Mouse (Mus musculus) stomach, embryonic 15.5 days (tissue): ENCODE results near the gene Ankrd6. TPM values are rescaled to one million over a fixed set of nuclear protein-coding genes. Genes with fewer than 3 reads are reported as not detected.

ENCODE experiments used
- ATAC-seq: fragments of 200-750 bp; cut with Nextera tagmentation; 2 replicates; pipeline ENCODE4 v1.8.0; 2017; ENCODE audit warnings: low read depth, moderate number of reproducible peaks, moderate TSS enrichment; ENCODE audit not compliant: insufficient read depth, low FRiP score
- H3K27ac ChIP-seq: fragments of 300-500 bp; sonication (generic); 2 replicates; pipeline ENCODE4 v1.5.1; 2015; ENCODE audit warnings: mild to moderate bottlenecking, inconsistent platforms
- H3K27me3 ChIP-seq: fragments of 300-500 bp; sonication (generic); replicated peaks from 2 replicates; pipeline ENCODE4 v1.6.1; 2015; ENCODE audit warnings: inconsistent platforms
- H3K36me3 ChIP-seq: fragments of 300-500 bp; sonication (generic); 2 replicates; pipeline ENCODE4 v1.6.1; 2015; ENCODE audit warnings: inconsistent platforms
- H3K4me1 ChIP-seq: fragments of 300-500 bp; sonication (generic); 2 replicates; pipeline ENCODE4 v1.6.1; 2015; ENCODE audit warnings: inconsistent platforms
- H3K4me2 ChIP-seq: fragments of 300-500 bp; sonication (generic); 2 replicates; pipeline ENCODE4 v1.6.1; 2015; ENCODE audit warnings: mild to moderate bottlenecking, inconsistent platforms
- H3K4me3 ChIP-seq: fragments of 300-500 bp; sonication (generic); replicated peaks from 2 replicates; pipeline ENCODE4 v1.5.1; 2015; ENCODE audit warnings: inconsistent platforms
- H3K9ac ChIP-seq: fragments of 300-500 bp; sonication (generic); 2 replicates; pipeline ENCODE4 v1.6.1; 2015; ENCODE audit warnings: inconsistent platforms
- H3K9me3 ChIP-seq: fragments of 300-500 bp; sonication (generic); 2 replicates; pipeline ENCODE4 v1.6.1; 2016; ENCODE audit warnings: inconsistent platforms
- WGBS: fragments of 180-500 bp; shearing (Covaris S2); methylation state at CpG from one replicate; pipeline ENCODE4 v1.1.7; 2015; 5-methylcytosine and 5-hydroxymethylcytosine counted together
- polyA plus RNA-seq: library from polyadenylated mRNA; unstranded; fragments of >200 nt; fragmentation: Nextera tagmentation; extraction: Ambion mirVana; gene quantifications from 2 replicates; pipeline ENCODE4 v1.2.1, GENCODE M21; 2015

Ankrd6 gene
- polyA plus RNA-seq, 1 experiment from 2014 or later: 4.5 TPM

- 76% methylated on average over 5 of the region's 5 CpGs for whole genome bisulfite sequencing
- no peak for ATAC-seq
- H3K4me2 ChIP-seq: no peak overlapping the region
Measured at GRCm38 (mm10) chr4:32890735-32891098, 59.9 kb downstream of the Ankrd6 start.

GRCm38 (mm10) chr4:32889996-32890734, 60.5 kb downstream of the Ankrd6 start:
- H3K9ac ChIP-seq: no peak overlapping the region
- peak overlapping the region; percentile 6; the same call in 1 of the 2 replicates for H3K4me2 ChIP-seq
- no peaks in the 10 kb centered on the region for H3K27me3 ChIP-seq
- H3K36me3 ChIP-seq: no peaks in the 10 kb centered on the region
- 36% methylated on average over 10 of the region's 10 CpGs for WGBS
- no peak overlapping the region for H3K4me3 ChIP-seq
- H3K27ac ChIP-seq: 0 out of 2 replicates have a peak overlapping the region, but pooled peaks have one; percentile 23
- H3K4me1 ChIP-seq: peaks cover 12% of the 10 kb centered on the region
- ATAC-seq: no peak
- peaks cover 6% of the 10 kb centered on the region; the same call in 1 of the 2 replicates for H3K9me3 ChIP-seq

More at GRCm38 (mm10) chr4:32890735-32891098, 59.9 kb downstream of the Ankrd6 start:
- H3K4me3 ChIP-seq: no peak overlapping the region
- 0 out of 2 replicates have a peak overlapping the region, but pooled peaks have one; percentile 23 for H3K27ac ChIP-seq
- peaks cover 12% of the 10 kb centered on the region for H3K4me1 ChIP-seq
- no peaks in the 10 kb centered on the region for H3K27me3 ChIP-seq
- no peaks in the 10 kb centered on the region for H3K36me3 ChIP-seq
- H3K9me3 ChIP-seq: peaks cover 6% of the 10 kb centered on the region; the same call in 1 of the 2 replicates
- H3K9ac ChIP-seq: no peak overlapping the region

- Histone ChIP-seq H3K9ac (no peak overlapping the region), H3K4me3 (0 out of 2 replicates have a peak overlapping the region, but pooled peaks have one; percentile 5), H3K36me3 (no peaks in the 10 kb centered on the region), H3K4me1 (peaks cover 12% of the 10 kb centered on the region), H3K27ac (no peak overlapping the region), H3K27me3 (no peaks in the 10 kb centered on the region), H3K9me3 (peaks cover 6% of the 10 kb centered on the region; the same call in 1 of the 2 replicates), H3K4me2 (0 out of 2 replicates have a peak overlapping the region, but pooled peaks have one; percentile 2)
- ATAC-seq: peak; percentile 61; the same call in 1 of the 2 replicates
- WGBS: 52% methylated on average over 11 of the region's 11 CpGs
Measured at GRCm38 (mm10) chr4:32889246-32889645, 61.4 kb downstream of the Ankrd6 start.

- no peak overlapping the region for H3K4me3 ChIP-seq
- no peak overlapping the region for H3K27ac ChIP-seq
- H3K27me3 ChIP-seq: no peaks in the 10 kb centered on the region
- no peaks in the 10 kb centered on the region for H3K9me3 ChIP-seq
- no peak overlapping the region for H3K4me2 ChIP-seq
- ATAC-seq: no peak
- H3K9ac ChIP-seq: no peak overlapping the region
- H3K36me3 ChIP-seq: no peaks in the 10 kb centered on the region
- WGBS: 94% methylated on average over 3 of the region's 3 CpGs
- peaks cover 12% of the 10 kb centered on the region for H3K4me1 ChIP-seq
Measured at GRCm38 (mm10) chr4:32886479-32886878, 64.2 kb downstream of the Ankrd6 start.

- Histone ChIP-seq H3K27me3 (no peaks in the 10 kb centered on the region), H3K9ac (no peak overlapping the region), H3K36me3 (no peaks in the 10 kb centered on the region), H3K4me1 (peaks cover 6% of the 10 kb centered on the region; the same call in 1 of the 2 replicates), H3K9me3 (no peaks in the 10 kb centered on the region), H3K27ac (no peak overlapping the region), H3K4me2 (no peak overlapping the region), H3K4me3 (no peak overlapping the region)
- ATAC-seq: no peak
- WGBS: 63% methylated on average over 9 of the region's 9 CpGs
Measured at GRCm38 (mm10) chr4:32884599-32884998, 66.0 kb downstream of the Ankrd6 start.

- H3K4me1 ChIP-seq: no peaks in the 10 kb centered on the region
- ATAC-seq: no peak
- no peak overlapping the region for H3K4me3 ChIP-seq
- H3K36me3 ChIP-seq: no peaks in the 10 kb centered on the region
- H3K4me2 ChIP-seq: no peak overlapping the region
- H3K9ac ChIP-seq: no peak overlapping the region
- no peaks in the 10 kb centered on the region for H3K9me3 ChIP-seq
- no peaks in the 10 kb centered on the region for H3K27me3 ChIP-seq
- WGBS: 65% methylated on average over 4 of the region's 4 CpGs
- H3K27ac ChIP-seq: no peak overlapping the region
Measured at GRCm38 (mm10) chr4:32881001-32881400, 69.6 kb downstream of the Ankrd6 start.

GRCm38 (mm10) chr4:32874669-32875068, 76.0 kb downstream of the Ankrd6 start:
- no peaks in the 10 kb centered on the region for H3K9me3 ChIP-seq
- ATAC-seq: no peak
- no peaks in the 10 kb centered on the region for H3K4me1 ChIP-seq
- H3K27ac ChIP-seq: no peak overlapping the region
- 85% methylated on average over 4 of the region's 4 CpGs for WGBS
- no peaks in the 10 kb centered on the region for H3K36me3 ChIP-seq
- no peak overlapping the region for H3K4me2 ChIP-seq
- no peaks in the 10 kb centered on the region for H3K27me3 ChIP-seq
- H3K9ac ChIP-seq: no peak overlapping the region
- H3K4me3 ChIP-seq: no peak overlapping the region

- H3K9ac ChIP-seq: no peak overlapping the region
Measured at GRCm38 (mm10) chr4:32872189-32872749, 78.4 kb downstream of the Ankrd6 start.

GRCm38 (mm10) chr4:32869370-32869769, 81.3 kb downstream of the Ankrd6 start:
- no peaks in the 10 kb centered on the region for H3K36me3 ChIP-seq
- WGBS: 51% methylated on average over 9 of the region's 9 CpGs
- H3K9me3 ChIP-seq: no peaks in the 10 kb centered on the region
- no peak overlapping the region for H3K4me3 ChIP-seq
- H3K4me1 ChIP-seq: no peaks in the 10 kb centered on the region
- H3K9ac ChIP-seq: no peak overlapping the region
- H3K27ac ChIP-seq: no peak overlapping the region
- H3K4me2 ChIP-seq: no peak overlapping the region
- no peak for ATAC-seq
- 0 out of 2 replicates have a peak, but pooled peaks cover 5% of the 10 kb centered on the region for H3K27me3 ChIP-seq

More at GRCm38 (mm10) chr4:32872189-32872749, 78.4 kb downstream of the Ankrd6 start:
- H3K36me3 ChIP-seq: no peaks in the 10 kb centered on the region
- H3K27ac ChIP-seq: no peak overlapping the region
- no peak overlapping the region for H3K4me2 ChIP-seq
- 72% methylated on average over 8 of the region's 8 CpGs for WGBS
- no peaks in the 10 kb centered on the region for H3K9me3 ChIP-seq
- no peak overlapping the region for H3K4me3 ChIP-seq
- ATAC-seq: no peak
- no peaks in the 10 kb centered on the region for H3K27me3 ChIP-seq
- H3K4me1 ChIP-seq: no peaks in the 10 kb centered on the region

- 24% methylated on average over 8 of the region's 8 CpGs for WGBS
- no peak overlapping the region for H3K4me3 ChIP-seq
- ATAC-seq: no peak
- no peaks in the 10 kb centered on the region for H3K4me1 ChIP-seq
- H3K9me3 ChIP-seq: no peaks in the 10 kb centered on the region
- H3K27ac ChIP-seq: no peak overlapping the region
- no peak overlapping the region for H3K9ac ChIP-seq
- H3K36me3 ChIP-seq: no peaks in the 10 kb centered on the region
- no peak overlapping the region for H3K4me2 ChIP-seq
- peaks cover 8% of the 10 kb centered on the region; the same call in 1 of the 2 replicates for H3K27me3 ChIP-seq
Measured at GRCm38 (mm10) chr4:32868858-32869257, 81.8 kb downstream of the Ankrd6 start.

- no peak for ATAC-seq
- WGBS: 66% methylated on average over 4 of the region's 4 CpGs
Measured at GRCm38 (mm10) chr4:32868437-32868836, 82.2 kb downstream of the Ankrd6 start.

GRCm38 (mm10) chr4:32867460-32867859, 83.2 kb downstream of the Ankrd6 start:
- Histone ChIP-seq H3K4me3 (no peak overlapping the region), H3K27ac (no peak overlapping the region), H3K4me1 (no peaks in the 10 kb centered on the region; the same call in 1 of the 2 replicates), H3K9ac (no peak overlapping the region), H3K9me3 (no peaks in the 10 kb centered on the region), H3K4me2 (no peak overlapping the region), H3K36me3 (no peaks in the 10 kb centered on the region), H3K27me3 (peaks cover 8% of the 10 kb centered on the region; the same call in 1 of the 2 replicates)
- WGBS: 82% methylated on average over 6 of the region's 6 CpGs
- ATAC-seq: no peak

More at GRCm38 (mm10) chr4:32868437-32868836, 82.2 kb downstream of the Ankrd6 start:
- H3K27ac ChIP-seq: no peak overlapping the region
- H3K9me3 ChIP-seq: no peaks in the 10 kb centered on the region
- no peak overlapping the region for H3K4me3 ChIP-seq
- no peak overlapping the region for H3K4me2 ChIP-seq
- H3K4me1 ChIP-seq: no peaks in the 10 kb centered on the region
- H3K9ac ChIP-seq: no peak overlapping the region
- no peaks in the 10 kb centered on the region for H3K36me3 ChIP-seq
- H3K27me3 ChIP-seq: peaks cover 8% of the 10 kb centered on the region; the same call in 1 of the 2 replicates
